Mouse (Mus musculus): Measurements from ENCODE around the gene Nphp4. TPM values are rescaled to one million over a fixed set of nuclear protein-coding genes. Genes with fewer than 3 reads are reported as not detected.

Nphp4 gene
- polyA plus RNA-seq, 1 experiment from 2014 or later = 3.6 TPM

DNA sequence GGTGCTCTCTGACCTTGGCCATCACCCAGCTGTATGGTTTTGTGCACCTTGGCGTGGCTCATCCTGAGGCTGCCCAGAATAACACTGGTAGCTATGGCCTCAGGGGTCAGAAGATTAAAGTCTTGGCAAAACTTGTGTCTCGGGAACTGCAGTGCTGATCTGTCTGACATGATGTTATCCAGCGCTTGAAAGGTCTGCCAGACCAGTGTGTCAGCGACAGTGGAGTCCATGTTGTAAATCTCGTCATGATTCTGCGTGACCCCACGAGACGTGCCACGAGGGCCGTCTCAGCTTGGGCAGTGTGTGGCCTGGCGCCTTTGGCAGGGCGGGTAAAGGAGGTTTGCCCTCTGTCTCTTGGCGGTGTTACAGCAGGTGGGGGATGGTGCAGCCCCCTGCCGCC is 13.8 kb downstream of the Nphp4 start:
- H3K36me3 ChIP-seq (ENCODE audit: control insufficient read depth, insufficient read depth, low read length) = peaks cover 3% of the 10 kb centered on the region; the same call in 1 of the 2 replicates
- no peak overlapping the region for H3K4me3 ChIP-seq (ENCODE audit: low read depth, low read length)
- no peak overlapping the region for H3K27ac ChIP-seq (ENCODE audit: low read depth, low read length)
- no peak overlapping the region for H3K9ac ChIP-seq (ENCODE audit: low read length)
- DNase-seq (ENCODE audit: low spot score) (no peak), ATAC-seq (no peak)
- 88% methylated on average over 14 of the region's 14 CpGs for WGBS
- H3K4me1 ChIP-seq (ENCODE audit: control insufficient read depth, insufficient read depth, low read length) = no peaks in the 10 kb centered on the region
- no peaks in the 10 kb centered on the region for H3K9me3 ChIP-seq (replicated peaks; ENCODE audit: control insufficient read depth, low read length)
- no peak overlapping the region for H3K4me2 ChIP-seq (ENCODE audit: low read length)
- no peaks in the 10 kb centered on the region for H3K27me3 ChIP-seq (replicated peaks; ENCODE audit: control insufficient read depth, insufficient read depth, low read length)

DNA sequence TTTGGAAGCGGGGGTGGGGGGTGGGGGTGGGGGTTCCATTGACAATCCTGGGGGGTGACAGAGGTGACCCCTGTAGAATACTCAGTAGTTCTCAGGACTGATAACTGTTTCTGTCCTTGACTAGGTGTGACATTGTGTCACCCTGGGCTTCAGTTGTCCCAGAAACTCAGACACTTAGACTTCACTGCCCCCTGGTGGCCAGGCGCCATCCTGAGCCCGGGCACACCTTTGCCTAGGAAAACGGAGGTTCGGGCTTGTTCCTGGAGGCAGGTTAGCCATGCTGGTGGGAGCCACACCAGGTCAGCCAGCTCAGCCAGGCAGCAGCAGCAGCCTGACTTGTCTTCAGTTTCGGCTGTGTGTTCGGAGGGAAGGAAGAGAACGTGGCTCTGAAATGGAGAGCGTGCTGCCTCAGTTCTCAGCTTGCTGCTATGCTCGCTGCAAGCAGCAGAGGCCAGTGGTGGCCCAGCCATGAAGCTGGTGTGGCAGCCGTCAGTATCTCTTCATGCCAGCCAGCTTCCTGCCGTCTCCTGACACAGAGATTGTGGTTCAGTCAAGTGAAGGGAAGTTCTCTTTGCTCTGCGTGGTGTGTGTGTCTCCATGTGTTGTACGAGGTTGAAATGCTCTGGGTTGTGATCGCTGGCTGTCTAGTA is 14.9 kb downstream of the Nphp4 start:
- WGBS = 51% methylated on average over 15 of the region's 15 CpGs

DNA sequence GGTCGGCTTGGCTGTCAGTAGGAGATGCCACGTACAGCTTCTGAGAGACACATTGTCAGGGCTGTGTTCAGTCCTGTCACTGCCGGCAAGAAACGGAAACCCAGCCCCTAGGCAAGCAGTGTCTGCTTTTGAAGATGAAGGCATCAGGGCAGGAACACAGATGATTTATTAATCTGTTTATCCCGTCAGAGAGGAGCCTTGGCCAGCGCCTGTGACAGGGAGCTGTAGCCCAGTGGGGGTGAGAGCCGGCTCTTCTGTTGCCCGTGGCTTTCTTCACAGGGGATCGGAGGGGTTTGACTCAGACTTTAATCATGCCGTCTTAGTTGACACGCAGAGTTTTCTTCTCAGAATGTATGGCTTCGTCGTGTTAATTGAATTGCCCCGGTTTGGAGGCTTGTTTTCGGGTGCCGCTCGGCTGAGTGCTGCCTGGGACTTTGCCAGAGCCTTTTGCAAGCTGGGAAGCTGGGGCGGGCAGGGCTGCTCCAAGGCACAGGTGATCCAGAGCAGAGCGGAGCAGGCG is 17.9 kb downstream of the Nphp4 start:
- no peak overlapping the region for H3K4me3 ChIP-seq (ENCODE audit: low read depth, low read length)
- no peak overlapping the region for H3K27ac ChIP-seq (ENCODE audit: low read depth, low read length)
- DNase-seq (ENCODE audit: low spot score) (peak; percentile 37), ATAC-seq (no peak)
- H3K4me2 ChIP-seq (ENCODE audit: low read length) = no peak overlapping the region
- no peak overlapping the region for H3K9ac ChIP-seq (ENCODE audit: low read length)
- 47% methylated on average over 20 of the region's 20 CpGs for WGBS
- no peaks in the 10 kb centered on the region for H3K4me1 ChIP-seq (ENCODE audit: control insufficient read depth, insufficient read depth, low read length)
- H3K36me3 ChIP-seq (ENCODE audit: control insufficient read depth, insufficient read depth, low read length) = peaks cover 9% of the 10 kb centered on the region; the same call in 1 of the 2 replicates
- H3K9me3 ChIP-seq (replicated peaks; ENCODE audit: control insufficient read depth, low read length) = no peaks in the 10 kb centered on the region
- H3K27me3 ChIP-seq (replicated peaks; ENCODE audit: control insufficient read depth, insufficient read depth, low read length) = no peaks in the 10 kb centered on the region

More for the DNA sequence above, 14.9 kb downstream of the Nphp4 start:
- no peak overlapping the region for H3K4me2 ChIP-seq (ENCODE audit: low read length)
- H3K9me3 ChIP-seq (replicated peaks; ENCODE audit: control insufficient read depth, low read length) = no peaks in the 10 kb centered on the region
- no peak overlapping the region for H3K9ac ChIP-seq (ENCODE audit: low read length)
- DNase-seq (ENCODE audit: low spot score) (peak; percentile 63), ATAC-seq (peak; percentile 47; the same call in 1 of the 2 replicates)
- no peak overlapping the region for H3K27ac ChIP-seq (ENCODE audit: low read depth, low read length)
- H3K27me3 ChIP-seq (replicated peaks; ENCODE audit: control insufficient read depth, insufficient read depth, low read length) = no peaks in the 10 kb centered on the region
- H3K36me3 ChIP-seq (ENCODE audit: control insufficient read depth, insufficient read depth, low read length) = peaks cover 3% of the 10 kb centered on the region; the same call in 1 of the 2 replicates
- H3K4me1 ChIP-seq (ENCODE audit: control insufficient read depth, insufficient read depth, low read length) = no peaks in the 10 kb centered on the region
- H3K4me3 ChIP-seq (ENCODE audit: low read depth, low read length) = no peak overlapping the region

DNA sequence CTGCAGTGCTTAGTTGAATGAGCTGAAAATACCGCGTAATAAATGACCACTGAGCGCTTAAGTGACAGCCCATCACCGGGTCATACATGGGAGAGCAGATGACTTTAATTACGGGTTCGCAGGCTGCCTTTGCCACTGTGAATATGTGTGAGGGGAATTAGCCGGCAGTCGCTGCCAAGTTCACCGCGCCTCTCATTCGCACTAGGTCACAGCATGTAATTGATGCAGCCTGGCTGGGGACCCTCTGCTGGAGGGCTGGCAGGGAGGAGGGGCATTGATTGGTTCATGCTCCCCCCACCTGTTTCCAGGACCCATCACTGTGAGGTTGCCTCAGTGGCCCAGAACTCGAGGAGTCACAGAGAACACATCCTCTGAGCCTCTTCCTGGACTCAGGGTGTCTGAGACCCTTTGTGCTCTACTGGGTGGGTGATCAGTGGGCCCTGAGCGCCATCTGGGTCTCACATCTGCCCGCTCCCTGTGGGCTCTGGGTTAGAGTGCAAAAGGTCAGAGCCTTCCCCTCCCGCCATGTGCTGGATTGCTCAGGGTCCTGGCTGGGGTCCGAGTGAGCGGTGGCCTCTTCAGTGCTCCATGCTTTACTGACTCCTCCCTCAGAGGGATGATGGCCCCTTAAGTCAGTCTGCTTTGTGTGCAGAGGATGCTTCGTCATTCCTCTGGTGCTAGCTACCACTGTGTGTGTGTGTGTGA is 35.9 kb downstream of the Nphp4 start:
- H3K27ac ChIP-seq (ENCODE audit: low read depth, low read length) = no peak overlapping the region
- peaks cover 9% of the 10 kb centered on the region for H3K4me1 ChIP-seq (ENCODE audit: control insufficient read depth, insufficient read depth, low read length)
- peak; percentile 81 for ATAC-seq
- no peaks in the 10 kb centered on the region for H3K36me3 ChIP-seq (ENCODE audit: control insufficient read depth, insufficient read depth, low read length)
- H3K9ac ChIP-seq (ENCODE audit: low read length) = no peak overlapping the region
- no peaks in the 10 kb centered on the region for H3K9me3 ChIP-seq (replicated peaks; ENCODE audit: control insufficient read depth, low read length)
- peak; percentile 82 for DNase-seq (ENCODE audit: low spot score)
- whole genome bisulfite sequencing = 16% methylated on average over 18 of the region's 18 CpGs
- no peak overlapping the region for H3K4me2 ChIP-seq (ENCODE audit: low read length)
- no peaks in the 10 kb centered on the region for H3K27me3 ChIP-seq (replicated peaks; ENCODE audit: control insufficient read depth, insufficient read depth, low read length)
- no peak overlapping the region for H3K4me3 ChIP-seq (ENCODE audit: low read depth, low read length)

DNA sequence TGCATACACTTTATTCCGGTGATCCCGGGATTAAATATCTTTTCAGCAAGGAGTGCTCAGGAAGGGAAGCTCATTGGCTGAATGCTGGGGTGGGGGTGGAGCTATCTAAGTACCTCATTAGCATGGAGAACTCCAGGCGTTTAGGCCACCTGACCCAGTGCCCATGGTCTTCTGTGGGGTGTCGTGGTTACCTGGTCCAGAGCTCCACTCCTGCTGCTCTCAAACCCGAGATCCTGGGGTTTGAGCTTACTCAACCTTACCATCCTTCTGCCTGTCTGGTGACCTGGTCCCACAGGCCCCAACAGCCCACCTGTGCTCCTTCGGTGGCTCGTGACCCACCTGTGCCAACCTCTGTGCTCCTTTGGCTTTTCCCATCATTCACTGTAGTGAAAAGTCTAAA is 38.4 kb downstream of the Nphp4 start:
- WGBS = 70% methylated on average over 7 of the region's 7 CpGs
- Histone ChIP-seq H3K9ac (ENCODE audit: low read length) (no peak overlapping the region), H3K4me1 (ENCODE audit: control insufficient read depth, insufficient read depth, low read length) (peaks cover 9% of the 10 kb centered on the region), H3K27ac (ENCODE audit: low read depth, low read length) (no peak overlapping the region), H3K27me3 (replicated peaks; ENCODE audit: control insufficient read depth, insufficient read depth, low read length) (no peaks in the 10 kb centered on the region), H3K4me2 (ENCODE audit: low read length) (no peak overlapping the region), H3K4me3 (ENCODE audit: low read depth, low read length) (no peak overlapping the region), H3K36me3 (ENCODE audit: control insufficient read depth, insufficient read depth, low read length) (no peaks in the 10 kb centered on the region), H3K9me3 (replicated peaks; ENCODE audit: control insufficient read depth, low read length) (no peaks in the 10 kb centered on the region)
- ATAC-seq = no peak
- no peak for DNase-seq (ENCODE audit: low spot score)

DNA sequence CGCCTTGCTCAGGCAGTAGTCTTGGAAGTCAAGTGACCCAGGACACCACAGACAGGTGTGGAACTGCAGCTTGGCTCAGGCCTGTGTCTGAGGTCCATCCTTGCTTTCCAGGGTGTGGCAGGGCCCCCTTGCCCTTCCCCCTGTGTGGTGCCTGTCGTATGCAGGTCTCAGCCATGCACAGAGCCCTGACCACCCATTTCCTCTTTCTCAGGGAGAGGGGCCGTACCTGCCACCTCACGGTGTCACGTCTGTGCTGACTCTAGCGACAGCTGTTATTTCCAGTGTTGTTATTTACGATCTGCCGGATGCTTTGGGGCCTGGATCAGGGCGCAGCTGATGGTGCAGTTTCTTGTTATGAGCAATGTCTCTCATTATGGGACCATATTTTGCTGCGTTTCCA is 42.6 kb downstream of the Nphp4 start:
- no peak for DNase-seq (ENCODE audit: low spot score)
- Histone ChIP-seq H3K4me2 (ENCODE audit: low read length) (no peak overlapping the region), H3K9me3 (replicated peaks; ENCODE audit: control insufficient read depth, low read length) (no peaks in the 10 kb centered on the region), H3K27me3 (replicated peaks; ENCODE audit: control insufficient read depth, insufficient read depth, low read length) (no peaks in the 10 kb centered on the region), H3K4me1 (ENCODE audit: control insufficient read depth, insufficient read depth, low read length) (no peaks in the 10 kb centered on the region), H3K4me3 (ENCODE audit: low read depth, low read length) (no peak overlapping the region), H3K36me3 (ENCODE audit: control insufficient read depth, insufficient read depth, low read length) (no peaks in the 10 kb centered on the region), H3K27ac (ENCODE audit: low read depth, low read length) (no peak overlapping the region), H3K9ac (ENCODE audit: low read length) (no peak overlapping the region)
- 86% methylated on average over 10 of the region's 10 CpGs for WGBS
- ATAC-seq = no peak

DNA sequence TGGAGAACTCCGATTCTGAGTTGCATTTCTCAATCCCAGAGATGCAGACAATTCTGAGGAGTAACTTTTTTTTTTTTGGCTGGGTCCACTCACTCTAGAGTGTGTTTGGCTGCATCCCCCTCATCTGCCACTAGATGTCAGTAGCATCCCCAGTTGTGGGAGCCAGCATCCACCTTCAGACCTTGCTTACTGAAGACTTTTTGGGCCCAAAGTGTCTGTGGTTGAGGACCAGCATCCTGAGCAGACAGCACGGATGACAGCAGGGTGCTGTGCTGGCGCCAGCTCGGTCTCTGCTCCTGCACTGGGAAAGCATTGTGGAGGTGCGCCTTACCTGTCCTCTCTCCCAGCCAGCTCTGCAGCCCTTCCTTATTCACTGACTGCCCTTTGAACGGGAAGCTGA is 43.6 kb downstream of the Nphp4 start:
- ATAC-seq (peak; percentile 73; the same call in 1 of the 2 replicates), DNase-seq (ENCODE audit: low spot score) (peak; percentile 86)
- no peak overlapping the region for H3K9ac ChIP-seq (ENCODE audit: low read length)
- no peak overlapping the region for H3K27ac ChIP-seq (ENCODE audit: low read depth, low read length)
- no peaks in the 10 kb centered on the region for H3K27me3 ChIP-seq (replicated peaks; ENCODE audit: control insufficient read depth, insufficient read depth, low read length)
- no peaks in the 10 kb centered on the region for H3K9me3 ChIP-seq (replicated peaks; ENCODE audit: control insufficient read depth, low read length)
- no peaks in the 10 kb centered on the region for H3K36me3 ChIP-seq (ENCODE audit: control insufficient read depth, insufficient read depth, low read length)
- no peak overlapping the region for H3K4me3 ChIP-seq (ENCODE audit: low read depth, low read length)
- H3K4me1 ChIP-seq (ENCODE audit: control insufficient read depth, insufficient read depth, low read length) = no peaks in the 10 kb centered on the region
- H3K4me2 ChIP-seq (ENCODE audit: low read length) = no peak overlapping the region
- WGBS = 36% methylated on average over 6 of the region's 6 CpGs

DNA sequence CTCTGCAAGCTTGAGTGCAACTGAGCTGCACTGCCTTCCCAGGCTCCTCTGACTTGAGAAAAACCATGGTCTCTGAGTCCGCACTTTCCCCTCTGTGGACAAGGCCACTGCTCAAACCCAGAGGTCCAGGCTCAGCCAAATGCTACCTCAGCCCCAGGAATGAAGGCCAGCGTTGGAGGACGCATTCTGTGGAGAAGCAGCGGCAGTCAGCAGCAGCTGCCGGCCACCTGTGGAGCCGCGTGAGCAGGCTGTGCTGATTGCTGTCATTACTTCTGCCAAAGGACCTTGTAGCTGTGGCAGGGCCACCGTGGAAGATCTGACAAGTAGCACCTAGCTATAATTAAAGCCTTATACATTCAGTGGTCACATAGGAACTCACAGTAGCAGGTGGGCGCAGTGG is 56.4 kb downstream of the Nphp4 start:
- H3K36me3 ChIP-seq (ENCODE audit: control insufficient read depth, insufficient read depth, low read length) = no peaks in the 10 kb centered on the region
- no peak overlapping the region for H3K4me2 ChIP-seq (ENCODE audit: low read length)
- no peaks in the 10 kb centered on the region for H3K4me1 ChIP-seq (ENCODE audit: control insufficient read depth, insufficient read depth, low read length)
- H3K9me3 ChIP-seq (replicated peaks; ENCODE audit: control insufficient read depth, low read length) = no peaks in the 10 kb centered on the region
- no peak overlapping the region for H3K4me3 ChIP-seq (ENCODE audit: low read depth, low read length)
- ATAC-seq (no peak), DNase-seq (ENCODE audit: low spot score) (peak; percentile 48)
- H3K27ac ChIP-seq (ENCODE audit: low read depth, low read length) = no peak overlapping the region
- no peak overlapping the region for H3K9ac ChIP-seq (ENCODE audit: low read length)
- WGBS = 53% methylated on average over 9 of the region's 9 CpGs
- no peaks in the 10 kb centered on the region for H3K27me3 ChIP-seq (replicated peaks; ENCODE audit: control insufficient read depth, insufficient read depth, low read length)

DNA sequence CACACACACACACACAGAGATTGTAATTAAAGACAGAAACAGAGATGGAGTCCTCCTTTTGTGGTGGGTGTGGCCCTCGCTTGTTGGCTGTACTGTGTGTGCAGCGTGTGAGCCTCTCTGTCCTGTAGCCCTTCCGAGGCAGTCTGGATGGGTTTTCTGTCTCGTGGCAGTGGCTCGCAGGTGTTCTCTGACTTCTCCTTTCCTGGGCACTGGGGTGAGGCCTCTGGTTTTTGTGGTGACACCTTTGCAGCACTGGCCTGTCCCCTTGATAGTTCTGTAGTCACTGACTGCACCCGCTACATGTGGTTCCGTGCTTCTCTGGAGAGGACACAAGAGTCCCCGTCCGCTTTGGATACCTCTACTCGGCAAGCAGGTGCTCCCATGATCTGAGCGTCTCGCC is 63.2 kb downstream of the Nphp4 start:
- DNase-seq (ENCODE audit: low spot score) (no peak), ATAC-seq (no peak)
- Histone ChIP-seq H3K9ac (ENCODE audit: low read length) (no peak overlapping the region), H3K36me3 (ENCODE audit: control insufficient read depth, insufficient read depth, low read length) (0 out of 2 replicates have a peak, but pooled peaks cover 4% of the 10 kb centered on the region), H3K4me2 (ENCODE audit: low read length) (no peak overlapping the region), H3K4me1 (ENCODE audit: control insufficient read depth, insufficient read depth, low read length) (no peaks in the 10 kb centered on the region), H3K27me3 (replicated peaks; ENCODE audit: control insufficient read depth, insufficient read depth, low read length) (no peaks in the 10 kb centered on the region), H3K27ac (ENCODE audit: low read depth, low read length) (no peak overlapping the region), H3K4me3 (ENCODE audit: low read depth, low read length) (no peak overlapping the region), H3K9me3 (replicated peaks; ENCODE audit: control insufficient read depth, low read length) (no peaks in the 10 kb centered on the region)
- WGBS = 94% methylated on average over 12 of the region's 12 CpGs
